Mouse (Mus musculus) ES-E14 (cell line): ENCODE data around the gene C2. TPM values are rescaled to one million over a fixed set of nuclear protein-coding genes. Genes with fewer than 3 reads are reported as not detected.

Experiments used
- DNase-seq: peaks from one replicate; pipeline ENCODE4 v3.0.0-alpha.2; 2013; ENCODE audit warnings: low read depth, low spot score
- H3K27ac ChIP-seq: 2 replicates; pipeline ENCODE4 v1.5.1; 2012; ENCODE audit warnings: low read depth, mild to moderate bottlenecking, low read length, moderate library complexity, mixed read lengths; ENCODE audit not compliant: poor library complexity, insufficient read depth, severe bottlenecking
- H3K36me3 ChIP-seq: 2 replicates; pipeline ENCODE4 v1.6.1; 2012; ENCODE audit warnings: mild to moderate bottlenecking, low read length, moderate library complexity, mixed read lengths; ENCODE audit not compliant: control insufficient read depth, poor library complexity, insufficient read depth, severe bottlenecking
- H3K4me1 ChIP-seq, 2 experiments: fragments of 150-350 bp in 1 of 2; sonication (generic) in 1 of 2; 2 replicates each; pipeline ENCODE4 v1.6.1; 2012; ENCODE audit warnings: low read length in 2 of 2, mild to moderate bottlenecking in 1 of 2, mixed read lengths in 1 of 2; ENCODE audit not compliant: control insufficient read depth in 2 of 2, insufficient read depth in 2 of 2, poor library complexity in 1 of 2
- H3K4me3 ChIP-seq, 2 experiments: fragments of 150-350 bp in 1 of 2; sonication (generic) in 1 of 2; 2 replicates each; pipeline ENCODE4 v1.5.1; 2012; ENCODE audit warnings: low read length in 2 of 2, low read depth in 1 of 2, mild to moderate bottlenecking in 1 of 2, mixed read lengths in 1 of 2; ENCODE audit not compliant: insufficient read depth in 1 of 2, poor library complexity in 1 of 2, severe bottlenecking in 1 of 2
- H3K9ac ChIP-seq: 2 replicates; pipeline ENCODE4 v1.6.1; 2012; ENCODE audit warnings: low read depth, mild to moderate bottlenecking, low read length, mixed read lengths; ENCODE audit not compliant: poor library complexity, insufficient read depth, severe bottlenecking
- H3K9me3 ChIP-seq: fragments of 150-350 bp; sonication (generic); 2 replicates; pipeline ENCODE4 v1.6.1; 2012; ENCODE audit warnings: low read depth, mild to moderate bottlenecking, low read length; ENCODE audit not compliant: control insufficient read depth, insufficient read depth
- CHD2 ChIP-seq: IDR thresholded peaks from 2 replicates; pipeline ENCODE4 v1.6.1; 2014; ENCODE audit warnings: mild to moderate bottlenecking, low read depth, low read length, inconsistent platforms
- HCFC1 ChIP-seq: IDR thresholded peaks from 2 replicates; pipeline ENCODE4 v1.6.1; 2012; ENCODE audit warnings: low read length, inconsistent platforms, borderline replicate concordance; ENCODE audit not compliant: insufficient read depth
- MAFK ChIP-seq: IDR thresholded peaks from 2 replicates; pipeline ENCODE4 v1.6.1; 2014; ENCODE audit warnings: mild to moderate bottlenecking, low read depth, low read length, inconsistent platforms; ENCODE audit not compliant: insufficient read depth
- ZC3H11A ChIP-seq: IDR thresholded peaks from 2 replicates; pipeline ENCODE4 v1.6.1; 2012; ENCODE audit warnings: low read depth, mild to moderate bottlenecking, inconsistent platforms, low read length, borderline replicate concordance
- ZNF384 ChIP-seq: IDR thresholded peaks from 2 replicates; pipeline ENCODE4 v1.6.1; 2012; ENCODE audit warnings: low read depth, low read length, inconsistent platforms
- in situ Hi-C, 2 experiments: fragments of 600-800 bp; cut with MboI; formaldehyde crosslinking; loops; one replicate each; pipeline ENCODE4 v1.15.1; 2025; ENCODE audit warnings: low sequenced_read_pairs in 2 of 2, inconsistent platforms in 1 of 2; ENCODE audit not compliant: unreplicated experiment in 2 of 2
- total RNA-seq: library from RNA; depleted of rRNA; stranded (reverse); fragments of 300-350 nt; gene quantifications from 2 replicates; pipeline ENCODE4 v1.2.3, GENCODE M21; 2012

Gene C2
- total RNA-seq, 1 experiment = 5.0 TPM

GRCm38 (mm10) chr17:34891377-34891776 is 6.7 kb downstream of the C2 start:
- Histone ChIP-seq H3K4me1 (peaks cover 1 to 15% of the 10 kb centered on the region in 2 experiments; a peak in 3 of 4 replicates), H3K4me3 (no peak overlapping the region), H3K9ac (no peak overlapping the region), H3K36me3 (peaks cover 3% of the 10 kb centered on the region; the same call in 1 of the 2 replicates), H3K9me3 (no peaks in the 10 kb centered on the region), H3K27ac (no peak overlapping the region)
- in situ Hi-C loops = no loop called here
- no peak for DNase-seq
- TF ChIP-seq ZC3H11A (no peak), MAFK (no peak), CHD2 (no peak), ZNF384 (no peak), HCFC1 (no peak)

GRCm38 (mm10) chr17:34890074-34890743 is 7.9 kb downstream of the C2 start:
- in situ Hi-C loops = no loop called here
- Histone ChIP-seq H3K36me3 (no peaks in the 10 kb centered on the region), H3K9me3 (no peaks in the 10 kb centered on the region), H3K27ac (peak overlapping the region; percentile 23), H3K9ac (peak overlapping the region; percentile 44), H3K4me1 (peaks cover 1 to 9% of the 10 kb centered on the region in 2 experiments; a peak in 3 of 4 replicates), H3K4me3 (peak overlapping the region; percentile 31 to 41; a peak in 2 of 4 replicates)
- TF ChIP-seq MAFK (no peak), HCFC1 (0 out of 2 replicates have a peak, but pooled peaks have one; percentile 39)
- no peak for DNase-seq

- in situ Hi-C loops = no loop called here
- no peaks in the 10 kb centered on the region for H3K9me3 ChIP-seq
- no peak overlapping the region for H3K9ac ChIP-seq
- no peak overlapping the region for H3K27ac ChIP-seq
- no peak overlapping the region for H3K4me3 ChIP-seq
- TF ChIP-seq CHD2 (no peak), ZC3H11A (no peak), ZNF384 (no peak), MAFK (no peak), HCFC1 (no peak)
- H3K4me1 ChIP-seq = peaks cover 1 to 7% of the 10 kb centered on the region in 2 experiments; a peak in 1 of 4 replicates
- DNase-seq = no peak
- H3K36me3 ChIP-seq = no peaks in the 10 kb centered on the region
Observed at GRCm38 (mm10) chr17:34887942-34888341, 10.1 kb downstream of the C2 start.

GRCm38 (mm10) chr17:34885615-34886014 is 12.4 kb downstream of the C2 start:
- no peak for DNase-seq
- in situ Hi-C loops = no loop called here
- no peaks in the 10 kb centered on the region for H3K9me3 ChIP-seq
- no peaks in the 10 kb centered on the region for H3K36me3 ChIP-seq
- H3K9ac ChIP-seq = no peak overlapping the region
- no peak overlapping the region for H3K4me3 ChIP-seq
- peaks cover 1 to 4% of the 10 kb centered on the region in 2 experiments; a peak in 2 of 4 replicates for H3K4me1 ChIP-seq
- TF ChIP-seq CHD2 (no peak), MAFK (no peak), ZNF384 (no peak)
- no peak overlapping the region for H3K27ac ChIP-seq

GRCm38 (mm10) chr17:34884704-34885103 is 13.4 kb downstream of the C2 start:
- Histone ChIP-seq H3K27ac (no peak overlapping the region), H3K9ac (no peak overlapping the region), H3K4me3 (no peak overlapping the region), H3K36me3 (no peaks in the 10 kb centered on the region), H3K9me3 (no peaks in the 10 kb centered on the region), H3K4me1 (peaks cover 0 to 1% of the 10 kb centered on the region in 2 experiments; a peak in 2 of 4 replicates)
- TF ChIP-seq MAFK (no peak), ZC3H11A (no peak), ZNF384 (no peak), HCFC1 (no peak), CHD2 (no peak)
- in situ Hi-C loops = no loop called here
- DNase-seq = no peak
